Mouse (Mus musculus) liver, embryonic 14.5 days (tissue): ENCODE measurements around the gene Gm38100.

ENCODE experiments used
- CTCF ChIP-seq: IDR thresholded peaks from 2 replicates; pipeline ENCODE4 v1.5.1; 2016; ENCODE audit warnings: antibody characterized with exemption, low read depth, control low read depth
- EP300 ChIP-seq: IDR thresholded peaks from 2 replicates; pipeline ENCODE4 v1.6.1; 2016; ENCODE audit warnings: antibody characterized with exemption, low read depth

GRCm38 (mm10) chr1:175893263-175893662, 26.9 kb upstream of the Gm38100 start:
- TF ChIP-seq CTCF (no peak), EP300 (no peak)
